Mouse (Mus musculus) liver, postnatal 0 days (tissue): Measurements from ENCODE around the gene Tmcc3.

Experiments used
- CTCF ChIP-seq: sonication (generic); IDR thresholded peaks from 2 replicates; pipeline ENCODE4 v1.5.1; 2016; ENCODE audit warnings: antibody characterized with exemption, low read depth
- EP300 ChIP-seq: IDR thresholded peaks from 2 replicates; pipeline ENCODE4 v1.6.1; 2016; ENCODE audit warnings: antibody characterized with exemption, low read depth, mild to moderate bottlenecking

DNA sequence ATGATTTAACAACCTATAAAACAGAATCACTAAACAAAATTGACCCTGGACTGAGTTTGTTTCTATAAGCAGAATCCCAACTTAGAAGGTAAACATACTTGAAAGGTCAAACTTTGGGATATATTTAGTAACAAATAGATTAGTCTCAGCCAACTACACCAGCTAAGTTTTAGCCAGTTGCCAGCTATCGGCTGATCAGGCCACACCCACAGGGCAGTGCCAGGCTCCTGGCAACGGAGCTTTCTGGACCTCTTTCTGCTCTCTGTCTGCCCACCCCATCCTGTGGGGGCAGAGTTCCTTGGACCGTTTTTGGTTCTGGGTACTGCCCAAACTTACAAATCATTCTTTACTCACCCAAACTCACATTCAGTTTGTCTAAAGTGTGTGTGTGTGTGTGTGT is 137.9 kb downstream of the Tmcc3 start:
- TF ChIP-seq CTCF (no peak), EP300 (no peak)
